Mouse (Mus musculus) lung, adult 10 weeks (tissue): ENCODE data around the gene Usp9x. TPM values are rescaled to one million over a fixed set of nuclear protein-coding genes. Genes with fewer than 3 reads are reported as not detected.

Experiments
- polyA plus RNA-seq: library from polyadenylated mRNA; stranded (reverse); fragments of 350-450 nt; fragmentation: Illumina TruSeq; extraction: RNeasy Lipid Tissue Mini Kit (QIAGEN cat#74804); gene quantifications from one replicate; pipeline ENCODE4 v1.2.3, GENCODE M21; 2014; ENCODE audit warnings: low read depth, low replicate concordance; ENCODE audit not compliant: insufficient read depth

Usp9x gene
- polyA plus RNA-seq = 18.6 TPM

DNA sequence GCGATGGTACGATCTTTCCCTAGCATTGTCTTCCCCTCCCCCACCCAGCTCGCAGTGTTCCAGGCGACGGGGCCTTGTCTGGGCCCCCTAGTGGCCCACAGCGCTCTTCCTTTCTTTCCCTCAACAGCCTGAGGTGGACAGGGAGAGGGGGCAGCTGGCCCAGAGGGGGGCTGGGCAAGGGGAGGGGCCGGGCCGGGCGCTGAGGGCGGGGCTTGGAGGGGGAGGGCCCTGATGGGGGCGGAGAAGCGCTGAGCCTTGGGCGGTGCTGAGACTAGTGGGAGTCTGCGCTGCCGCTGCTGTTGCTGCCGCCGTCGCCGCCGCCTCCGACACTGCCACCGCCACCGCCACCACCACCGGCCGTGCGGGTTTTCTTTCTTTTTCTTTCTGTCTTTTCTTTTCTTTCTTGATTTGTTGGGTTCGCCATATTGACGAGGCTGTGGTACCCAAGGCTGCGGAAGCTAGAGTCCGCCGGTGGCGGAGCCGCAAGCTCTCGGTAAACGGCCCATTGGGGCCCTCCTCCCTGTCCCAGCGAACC lies at the start of gene Usp9x:
TSS of gene Usp9x (plus strand) at position 258 of the 535 bp plus-strand sequence.

Other genes with a start within 250 kb of the Usp9x start
- gene Ddx3x, start 209.5 kb downstream of the Usp9x start, polyA plus RNA-seq = 97.9 TPM